Mouse (Mus musculus) heart, adult 2 months (tissue): Measurements from ENCODE around the gene Trmt1. TPM values are rescaled to one million over a fixed set of nuclear protein-coding genes. Genes with fewer than 3 reads are reported as not detected.

Experiments used
- DNase-seq, 2 experiments: peaks; one replicate each; pipeline ENCODE4 v3.0.0; 2021
- H3K27ac ChIP-seq: fragments of 200-600 bp; 2 replicates; pipeline ENCODE4 v1.8.1; 2022
- H3K27me3 ChIP-seq: fragments of 200-500 bp; 2 replicates; pipeline ENCODE4 v1.6.1; 2012; ENCODE audit warnings: mild to moderate bottlenecking, low read length, inconsistent platforms, mixed read lengths; ENCODE audit not compliant: control insufficient read depth, insufficient read depth
- H3K36me3 ChIP-seq: fragments of 200-500 bp; 2 replicates; pipeline ENCODE4 v1.6.1; 2012; ENCODE audit warnings: low read length, inconsistent platforms; ENCODE audit not compliant: control insufficient read depth, insufficient read depth
- H3K4me1 ChIP-seq: fragments of 200-500 bp; 2 replicates; pipeline ENCODE4 v1.6.1; 2011; ENCODE audit warnings: low read length; ENCODE audit not compliant: control insufficient read depth, insufficient read depth
- H3K4me3 ChIP-seq: fragments of 200-600 bp; 2 replicates; pipeline ENCODE4 v1.8.1; 2022
- H3K79me2 ChIP-seq: fragments of 200-500 bp; replicated peaks from 2 replicates; pipeline ENCODE4 v1.6.1; 2012; ENCODE audit warnings: mild to moderate bottlenecking, inconsistent platforms, low read length, moderate library complexity, mixed read lengths; ENCODE audit not compliant: control insufficient read depth, insufficient read depth
- H3K9ac ChIP-seq: fragments of 200-500 bp; 2 replicates; pipeline ENCODE4 v1.6.1; 2012; ENCODE audit warnings: low read depth, mild to moderate bottlenecking, control low read depth, inconsistent platforms, low read length, mixed read lengths
- CTCF ChIP-seq: fragments of 200-600 bp; IDR thresholded peaks from 2 replicates; pipeline ENCODE4 v1.8.1; 2022; ENCODE audit warnings: antibody characterized with exemption, mild to moderate bottlenecking, moderate library complexity
- EP300 ChIP-seq: fragments of 200-500 bp; IDR thresholded peaks from 2 replicates; pipeline ENCODE4 v1.6.1; 2011; ENCODE audit warnings: low read depth, low read length, control low read depth; ENCODE audit not compliant: insufficient read depth
- POLR2A ChIP-seq: fragments of 200-500 bp; IDR thresholded peaks from 2 replicates; pipeline ENCODE4 v1.6.1; 2011; ENCODE audit warnings: mild to moderate bottlenecking, low read depth, low read length, control low read depth; ENCODE audit not compliant: insufficient read depth
- WGBS: fragments of 180-500 bp; shearing (Covaris S2); methylation state at CpG from one replicate; pipeline ENCODE4 v1.1.7; 2018; 5-methylcytosine and 5-hydroxymethylcytosine counted together
- intact Hi-C: fragments of 180-260 bp; cut with DNase I; formaldehyde crosslinking; loops from one replicate; pipeline ENCODE4 v1.15.1; 2025
- polyA plus RNA-seq: library from polyadenylated mRNA; depleted of rRNA; stranded (reverse); fragments of >200 nt; gene quantifications from 2 replicates; pipeline ENCODE4 v1.2.3, GENCODE M21; 2012
- total RNA-seq, 2 experiments: library from RNA; stranded (reverse); gene quantifications; 2 replicates each; pipeline ENCODE4 v1.2.3; 2021

The Trmt1 gene
- total and polyA plus RNA-seq, 3 experiments: 32.0 to 50.8 (median 37.4) TPM

GRCm38 (mm10) chr8:84640010-84640588, 46.0 kb upstream of the Trmt1 start:
- Histone ChIP-seq H3K4me1 (peaks cover 2% of the 10 kb centered on the region), H3K36me3 (no peaks in the 10 kb centered on the region), H3K27me3 (no peaks in the 10 kb centered on the region), H3K79me2 (no peaks in the 10 kb centered on the region), H3K9ac (no peak overlapping the region), H3K27ac (peak overlapping the region; percentile 83), H3K4me3 (peak overlapping the region; percentile 85)
- no peak for DNase-seq
- WGBS: 36% methylated on average over 9 of the region's 9 CpGs
- TF ChIP-seq CTCF (no peak), POLR2A (no peak), EP300 (no peak)
- intact Hi-C loops: loop anchor here (2.0 kb wide), 1 partner anchor 171 kb away; no protein-coding TSS in a partner anchor

- intact Hi-C loops: loop anchor here (2.0 kb wide), 1 partner anchor 170 kb away; no protein-coding TSS in a partner anchor
- 79% methylated on average over 7 of the region's 7 CpGs for WGBS
These were observed 45.4 kb upstream of the Trmt1 start for GRCm38 (mm10) chr8:84640617-84641294.

GRCm38 (mm10) chr8:84641578-84642361, 44.3 kb upstream of the Trmt1 start:
- no peak overlapping the region for H3K27ac ChIP-seq
- 70% methylated on average over 1 of the region's 1 CpGs for WGBS
- no peaks in the 10 kb centered on the region for H3K79me2 ChIP-seq
- TF ChIP-seq CTCF: no peak
- no peak for TF ChIP-seq EP300
- no peak for TF ChIP-seq POLR2A
- no peak overlapping the region for H3K4me3 ChIP-seq
- H3K27me3 ChIP-seq: no peaks in the 10 kb centered on the region
- peaks cover 2% of the 10 kb centered on the region; the same call in 1 of the 2 replicates for H3K4me1 ChIP-seq
- DNase-seq: no peak
- H3K36me3 ChIP-seq: no peaks in the 10 kb centered on the region
- intact Hi-C loops: loop anchor here (2.0 kb wide), 1 partner anchor 169 kb away; no protein-coding TSS in a partner anchor
- no peak overlapping the region for H3K9ac ChIP-seq

More at GRCm38 (mm10) chr8:84640617-84641294, 45.4 kb upstream of the Trmt1 start:
- DNase-seq: no peak
- Histone ChIP-seq H3K4me3 (no peak overlapping the region), H3K27me3 (no peaks in the 10 kb centered on the region), H3K4me1 (peaks cover 2% of the 10 kb centered on the region; the same call in 1 of the 2 replicates), H3K79me2 (no peaks in the 10 kb centered on the region), H3K27ac (no peak overlapping the region), H3K9ac (no peak overlapping the region), H3K36me3 (no peaks in the 10 kb centered on the region)
- no peak for TF ChIP-seq POLR2A
- no peak for TF ChIP-seq CTCF
- TF ChIP-seq EP300: no peak

GRCm38 (mm10) chr8:84643019-84643418, 43.1 kb upstream of the Trmt1 start:
- TF ChIP-seq CTCF (no peak), EP300 (no peak), POLR2A (no peak)
- DNase-seq: no peak
- H3K4me1 ChIP-seq: peaks cover 5% of the 10 kb centered on the region
- WGBS: 71% methylated on average over 5 of the region's 5 CpGs
- H3K79me2 ChIP-seq: no peaks in the 10 kb centered on the region
- H3K27ac ChIP-seq: no peak overlapping the region
- intact Hi-C loops: no loop called here
- no peak overlapping the region for H3K4me3 ChIP-seq
- no peak overlapping the region for H3K9ac ChIP-seq
- no peaks in the 10 kb centered on the region for H3K36me3 ChIP-seq
- no peaks in the 10 kb centered on the region for H3K27me3 ChIP-seq

- Histone ChIP-seq H3K9ac (no peak overlapping the region), H3K27ac (no peak overlapping the region), H3K4me3 (no peak overlapping the region), H3K36me3 (no peaks in the 10 kb centered on the region), H3K27me3 (no peaks in the 10 kb centered on the region), H3K79me2 (no peaks in the 10 kb centered on the region), H3K4me1 (peaks cover 3% of the 10 kb centered on the region; the same call in 1 of the 2 replicates)
- no peak for TF ChIP-seq EP300
- peak; percentile 24 for TF ChIP-seq CTCF
- WGBS: 61% methylated on average over 6 of the region's 6 CpGs
- DNase-seq: no peak
- intact Hi-C loops: no loop called here
These were observed 39.3 kb upstream of the Trmt1 start for GRCm38 (mm10) chr8:84646800-84647199.

GRCm38 (mm10) chr8:84647461-84647901, 38.6 kb upstream of the Trmt1 start:
- Histone ChIP-seq H3K9ac (no peak overlapping the region; the same call in 1 of the 2 replicates), H3K4me3 (no peak overlapping the region), H3K27ac (no peak overlapping the region), H3K36me3 (no peaks in the 10 kb centered on the region), H3K79me2 (no peaks in the 10 kb centered on the region), H3K27me3 (no peaks in the 10 kb centered on the region), H3K4me1 (peaks cover 3% of the 10 kb centered on the region; the same call in 1 of the 2 replicates)
- WGBS: 4% methylated on average over 14 of the region's 14 CpGs
- DNase-seq: peak in 1 of 2 experiments; percentile 20
- no peak for TF ChIP-seq POLR2A
- no peak for TF ChIP-seq CTCF
- no peak for TF ChIP-seq EP300
- intact Hi-C loops: no loop called here
